Mouse (Mus musculus): ENCODE data around the gene Fam161b.

- no peak for TF ChIP-seq EP300 (IDR thresholded peaks at IDR 0.05; ENCODE audit: low read depth)
- TF ChIP-seq CTCF (IDR thresholded peaks at IDR 0.05; ENCODE audit: low read depth): no peak
Measured at GRCm38 (mm10) chr12:84364291-84364690, 2.7 kb upstream of the Fam161b start.
